Mouse (Mus musculus): ENCODE measurements at regions not wholly inside any gene's neighbourhood (a gene's known extent, or its start where the extent isn't known, plus 50 kb on each side); places are given as distances from the start of the nearest gene placed in this dataset.
A peak's percentile ranks its signal among the peaks of the same experiment; 100 is the strongest.

- Histone ChIP-seq H3K4me1 (replicated peaks; ENCODE audit: insufficient read depth, low read length) (no peaks in the 10 kb centered on the region), H3K9ac (ENCODE audit: low read depth, low read length) (no peak overlapping the region), H3K4me2 (ENCODE audit: low read length) (no peak overlapping the region), H3K27me3 (ENCODE audit: insufficient read depth, low read length) (no peaks in the 10 kb centered on the region), H3K36me3 (ENCODE audit: insufficient read depth, low read length) (no peaks in the 10 kb centered on the region), H3K4me3 (replicated peaks; ENCODE audit: low read depth, low read length) (no peak overlapping the region), H3K27ac (no peak overlapping the region), H3K9me3 (replicated peaks; ENCODE audit: low read length) (no peaks in the 10 kb centered on the region)
- DNase-seq (ENCODE audit: low spot score) = peak; percentile 76
- ATAC-seq (replicated peaks; ENCODE audit: low FRiP score, low read depth) = no peak
- 36% methylated on average over 6 of the region's 6 CpGs for WGBS
- peak; percentile 82 for TF ChIP-seq CTCF (IDR thresholded peaks at IDR 0.05; ENCODE audit: low read depth)
Observed at GRCm38 (mm10) chr2:75152477-75152990, 326.9 kb downstream of the Mtx2 start.

DNA sequence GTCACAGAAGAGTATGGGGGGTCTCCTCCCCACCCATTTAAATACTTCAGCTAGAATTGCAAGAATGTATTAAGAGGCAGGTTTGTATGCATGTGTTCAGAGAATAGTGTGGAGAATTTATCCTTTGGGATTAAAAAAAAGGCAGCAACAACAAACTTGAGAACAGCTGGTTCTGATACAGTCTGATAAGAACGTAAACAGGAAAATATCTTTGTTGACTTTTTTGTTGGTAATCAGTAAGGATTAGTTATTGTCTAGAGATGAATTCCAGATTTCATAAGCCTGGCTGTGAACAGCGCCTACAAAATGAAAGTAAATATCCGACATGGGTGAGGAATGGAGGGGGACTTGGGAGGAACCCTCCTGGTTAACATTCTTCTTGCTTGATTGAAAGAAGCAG, 328.8 kb downstream of the Mtx2 start:
- ATAC-seq (replicated peaks; ENCODE audit: low FRiP score, low read depth) (no peak), DNase-seq (ENCODE audit: low spot score) (peak; percentile 65)
- Histone ChIP-seq H3K36me3 (ENCODE audit: insufficient read depth, low read length) (no peaks in the 10 kb centered on the region), H3K27ac (peak overlapping the region; percentile 47; the same call in 1 of the 2 replicates), H3K9ac (ENCODE audit: low read depth, low read length) (no peak overlapping the region), H3K4me3 (replicated peaks; ENCODE audit: low read depth, low read length) (no peak overlapping the region), H3K9me3 (replicated peaks; ENCODE audit: low read length) (no peaks in the 10 kb centered on the region), H3K27me3 (ENCODE audit: insufficient read depth, low read length) (no peaks in the 10 kb centered on the region), H3K4me1 (replicated peaks; ENCODE audit: insufficient read depth, low read length) (no peaks in the 10 kb centered on the region), H3K4me2 (ENCODE audit: low read length) (peak overlapping the region; percentile 30)
- TF ChIP-seq CTCF (IDR thresholded peaks at IDR 0.05; ENCODE audit: low read depth) = no peak
- WGBS = 53% methylated on average over 3 of the region's 3 CpGs

GRCm38 (mm10) chr2:75158581-75158980, 333.0 kb downstream of the Mtx2 start:
- DNase-seq (ENCODE audit: low spot score) (peak; percentile 75), ATAC-seq (replicated peaks; ENCODE audit: low FRiP score, low read depth) (no peak)

DNA sequence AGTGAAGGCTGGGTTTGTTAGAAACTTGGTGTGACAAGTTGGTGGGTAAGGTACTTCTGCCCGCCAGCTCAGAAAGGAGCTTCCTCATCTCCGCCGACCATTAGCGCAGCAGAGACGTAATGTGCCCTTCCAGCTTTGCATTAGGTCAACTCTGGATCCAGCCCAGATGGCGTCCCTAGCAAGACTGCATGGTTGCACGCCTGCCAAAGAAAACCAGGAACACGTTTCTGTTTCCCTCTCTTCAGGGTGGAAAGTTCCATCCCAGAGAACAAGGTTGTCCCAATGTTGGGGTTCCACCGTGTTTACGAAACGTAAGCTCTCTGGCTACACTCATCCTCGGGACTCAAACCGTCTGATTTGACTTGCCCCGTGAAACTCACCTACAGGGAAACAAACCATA, 335.5 kb downstream of the Mtx2 start:
- DNase-seq (ENCODE audit: low spot score) (no peak), ATAC-seq (replicated peaks; ENCODE audit: low FRiP score, low read depth) (no peak)
- H3K4me1 ChIP-seq (replicated peaks; ENCODE audit: insufficient read depth, low read length) = no peaks in the 10 kb centered on the region
- no peaks in the 10 kb centered on the region for H3K9me3 ChIP-seq (replicated peaks; ENCODE audit: low read length)
- no peak overlapping the region for H3K4me3 ChIP-seq (replicated peaks; ENCODE audit: low read depth, low read length)
- H3K27ac ChIP-seq = no peak overlapping the region
- no peak overlapping the region for H3K9ac ChIP-seq (ENCODE audit: low read depth, low read length)
- H3K4me2 ChIP-seq (ENCODE audit: low read length) = no peak overlapping the region
- 85% methylated on average over 14 of the region's 14 CpGs for WGBS
- no peaks in the 10 kb centered on the region for H3K36me3 ChIP-seq (ENCODE audit: insufficient read depth, low read length)
- TF ChIP-seq CTCF (IDR thresholded peaks at IDR 0.05; ENCODE audit: low read depth) = no peak
- no peaks in the 10 kb centered on the region for H3K27me3 ChIP-seq (ENCODE audit: insufficient read depth, low read length)

More at GRCm38 (mm10) chr2:75158581-75158980, 333.0 kb downstream of the Mtx2 start:
- Histone ChIP-seq H3K27ac (peak overlapping the region; percentile 10; the same call in 1 of the 2 replicates), H3K9me3 (replicated peaks; ENCODE audit: low read length) (no peaks in the 10 kb centered on the region), H3K9ac (ENCODE audit: low read depth, low read length) (no peak overlapping the region), H3K27me3 (ENCODE audit: insufficient read depth, low read length) (no peaks in the 10 kb centered on the region), H3K4me1 (replicated peaks; ENCODE audit: insufficient read depth, low read length) (no peaks in the 10 kb centered on the region), H3K4me3 (replicated peaks; ENCODE audit: low read depth, low read length) (no peak overlapping the region), H3K4me2 (ENCODE audit: low read length) (no peak overlapping the region), H3K36me3 (ENCODE audit: insufficient read depth, low read length) (no peaks in the 10 kb centered on the region)
- WGBS = 56% methylated on average over 3 of the region's 3 CpGs
- TF ChIP-seq CTCF (IDR thresholded peaks at IDR 0.05; ENCODE audit: low read depth) = no peak

- no peaks in the 10 kb centered on the region for H3K9me3 ChIP-seq (replicated peaks; ENCODE audit: low read length)
- H3K4me1 ChIP-seq (replicated peaks; ENCODE audit: insufficient read depth, low read length) = no peaks in the 10 kb centered on the region
- no peak overlapping the region for H3K4me3 ChIP-seq (replicated peaks; ENCODE audit: low read depth, low read length)
- no peak for DNase-seq (ENCODE audit: low spot score)
- no peaks in the 10 kb centered on the region for H3K27me3 ChIP-seq (ENCODE audit: insufficient read depth, low read length)
- H3K27ac ChIP-seq = no peak overlapping the region
- 76% methylated on average over 4 of the region's 4 CpGs for WGBS
- no peak overlapping the region for H3K9ac ChIP-seq (ENCODE audit: low read depth, low read length)
- no peak overlapping the region for H3K4me2 ChIP-seq (ENCODE audit: low read length)
- TF ChIP-seq CTCF (IDR thresholded peaks at IDR 0.05; ENCODE audit: low read depth) = no peak
- no peaks in the 10 kb centered on the region for H3K36me3 ChIP-seq (ENCODE audit: insufficient read depth, low read length)
- ATAC-seq (replicated peaks; ENCODE audit: low FRiP score, low read depth) = no peak
Observed at GRCm38 (mm10) chr2:75164987-75165386, 339.4 kb downstream of the Mtx2 start.

DNA sequence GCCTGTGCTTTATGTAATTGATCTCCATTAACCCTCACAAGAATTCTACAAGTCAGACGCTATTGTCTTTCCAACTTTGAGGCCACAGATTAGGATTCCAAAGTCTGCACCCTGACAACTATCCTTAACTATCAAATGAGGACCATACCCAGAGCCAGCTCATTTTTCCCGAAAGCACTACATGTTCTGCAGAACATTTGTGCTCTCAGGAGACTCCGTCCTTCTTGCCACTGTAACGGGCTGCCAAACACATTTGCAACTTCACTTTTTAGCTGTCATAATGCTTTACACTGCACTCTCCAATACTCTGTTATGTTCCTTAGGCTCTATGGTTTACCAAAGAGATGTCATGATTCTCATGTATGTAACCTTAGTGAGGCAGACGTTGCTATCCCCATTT, 350.7 kb downstream of the Mtx2 start:
- DNase-seq (ENCODE audit: low spot score) = no peak
- Histone ChIP-seq H3K4me1 (replicated peaks; ENCODE audit: insufficient read depth, low read length) (no peaks in the 10 kb centered on the region), H3K4me3 (replicated peaks; ENCODE audit: low read depth, low read length) (no peak overlapping the region), H3K27ac (no peak overlapping the region), H3K9me3 (replicated peaks; ENCODE audit: low read length) (no peaks in the 10 kb centered on the region), H3K9ac (ENCODE audit: low read depth, low read length) (no peak overlapping the region), H3K4me2 (ENCODE audit: low read length) (no peak overlapping the region), H3K36me3 (ENCODE audit: insufficient read depth, low read length) (no peaks in the 10 kb centered on the region), H3K27me3 (ENCODE audit: insufficient read depth, low read length) (no peaks in the 10 kb centered on the region)
- no peak for TF ChIP-seq CTCF (IDR thresholded peaks at IDR 0.05; ENCODE audit: low read depth)
- 90% methylated on average over 5 of the region's 5 CpGs for WGBS
- ATAC-seq (replicated peaks; ENCODE audit: low FRiP score, low read depth) = no peak

- DNase-seq (ENCODE audit: low spot score) (peak; percentile 22), ATAC-seq (replicated peaks; ENCODE audit: low FRiP score, low read depth) (no peak)
- H3K27me3 ChIP-seq (ENCODE audit: insufficient read depth, low read length) = no peaks in the 10 kb centered on the region
- no peak overlapping the region for H3K4me3 ChIP-seq (replicated peaks; ENCODE audit: low read depth, low read length)
- TF ChIP-seq CTCF (IDR thresholded peaks at IDR 0.05; ENCODE audit: low read depth) = no peak
- 0 out of 2 replicates have a peak, but pooled peaks cover 3% of the 10 kb centered on the region for H3K4me1 ChIP-seq (replicated peaks; ENCODE audit: insufficient read depth, low read length)
- no peak overlapping the region for H3K4me2 ChIP-seq (ENCODE audit: low read length)
- H3K9me3 ChIP-seq (replicated peaks; ENCODE audit: low read length) = no peaks in the 10 kb centered on the region
- WGBS = 44% methylated on average over 4 of the region's 4 CpGs
- no peaks in the 10 kb centered on the region for H3K36me3 ChIP-seq (ENCODE audit: insufficient read depth, low read length)
- no peak overlapping the region for H3K9ac ChIP-seq (ENCODE audit: low read depth, low read length)
- H3K27ac ChIP-seq = no peak overlapping the region; the same call in 1 of the 2 replicates
Observed at GRCm38 (mm10) chr2:75183293-75183692, 357.7 kb downstream of the Mtx2 start.
